Mouse (Mus musculus): ENCODE results near the gene Nhsl2.

- TF ChIP-seq CTCF (IDR thresholded peaks at IDR 0.05; ENCODE audit: extremely low read depth, insufficient read length, insufficient replicate concordance, low read depth, low read length) (no peak), POLR2A (IDR thresholded peaks at IDR 0.05; ENCODE audit: low read depth, low read length) (no peak)
These were observed 224.6 kb downstream of the Nhsl2 start for GRCm38 (mm10) chrX:102073605-102074325.

All from small intestine, adult 2 months (tissue).